Mouse (Mus musculus) lung, adult 2 months (tissue): Measurements from ENCODE around the gene Wnk1.

Source experiments
- CTCF ChIP-seq: fragments of 200-500 bp; IDR thresholded peaks from 2 replicates; pipeline ENCODE4 v1.5.1; 2011; ENCODE audit warnings: mild to moderate bottlenecking, low read length, control low read depth; ENCODE audit not compliant: insufficient read depth
- POLR2A ChIP-seq: fragments of 200-500 bp; IDR thresholded peaks from 2 replicates; pipeline ENCODE4 v1.6.1; 2011; ENCODE audit warnings: low read depth, mild to moderate bottlenecking, control low read depth, low read length, borderline replicate concordance; ENCODE audit errors: extremely low read depth

- TF ChIP-seq CTCF (peak; percentile 8; the same call in 1 of the 2 replicates), POLR2A (no peak)
Measured at GRCm38 (mm10) chr6:120037004-120037635, 1.4 kb downstream of the Wnk1 start.
